Mouse (Mus musculus) megakaryocyte, embryonic 14.5 days (primary cell): Measurements from ENCODE around the gene Olfr263.

Experiments used
- FLI1 ChIP-seq: IDR thresholded peaks from 2 replicates; pipeline ENCODE4 v1.6.1; 2012; ENCODE audit warnings: low read length, inconsistent platforms, mixed read lengths
- GATA1 ChIP-seq: IDR thresholded peaks from 3 replicates; pipeline ENCODE4 v1.6.1; 2012; ENCODE audit warnings: mixed read lengths, low read length, inconsistent platforms, borderline replicate concordance

GRCm38 (mm10) chr13:21177657-21178056 lies 48.2 kb downstream of the Olfr263 start:
- TF ChIP-seq GATA1 (no peak), FLI1 (no peak)
